Mouse (Mus musculus): ENCODE data around the gene Tmem236. TPM values are rescaled to one million over a fixed set of nuclear protein-coding genes. Genes with fewer than 3 reads are reported as not detected.
"Not testable (repeated sequence)": the region's sequence is repeated elsewhere in the genome, so short reads cannot be mapped to it uniquely, and the experiment has no call there.

The Tmem236 gene
- polyA plus RNA-seq, 1 experiment from 2014 or later, result 0.07 TPM

DNA sequence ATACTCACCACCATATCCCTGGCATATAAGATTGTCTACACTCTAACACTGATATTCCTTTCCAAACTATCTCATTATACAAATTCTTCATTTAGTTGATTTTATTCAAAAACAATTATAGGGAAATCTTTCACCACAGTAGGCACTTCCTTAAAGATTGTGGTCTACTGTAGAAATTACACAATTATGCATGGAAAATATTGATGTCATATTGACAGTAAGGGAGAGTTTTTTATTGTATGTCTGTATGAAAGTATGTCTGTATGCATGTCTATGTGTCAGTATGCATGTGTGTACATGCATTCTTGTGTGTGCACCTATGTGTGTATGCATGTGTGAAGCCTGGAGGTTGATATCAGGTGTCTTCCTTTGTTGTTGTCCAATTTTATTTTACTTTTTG lies 10.1 kb downstream of the Tmem236 start:
- no peaks in the 10 kb centered on the region for H3K9me3 ChIP-seq (ENCODE audit: low read length)
- H3K4me1 ChIP-seq (ENCODE audit: insufficient read depth, low read depth, low read length), result no peaks in the 10 kb centered on the region
- DNase-seq (ENCODE audit: low spot score) (no peak), ATAC-seq (no peak)
- H3K27ac ChIP-seq (ENCODE audit: low read length), result no peak overlapping the region
- H3K36me3 ChIP-seq (ENCODE audit: insufficient read depth, low read length), result no peaks in the 10 kb centered on the region
- no peak overlapping the region for H3K4me2 ChIP-seq (replicated peaks; ENCODE audit: low read depth, low read length)
- no peaks in the 10 kb centered on the region for H3K27me3 ChIP-seq (replicated peaks; ENCODE audit: insufficient read depth, low read length)
- H3K4me3 ChIP-seq (ENCODE audit: low read depth, low read length), result no peak overlapping the region
- TF ChIP-seq EP300 (IDR thresholded peaks at IDR 0.05) (no peak), CTCF (IDR thresholded peaks at IDR 0.05) (no peak)
- H3K9ac ChIP-seq (replicated peaks; ENCODE audit: low read depth), result no peak overlapping the region

DNA sequence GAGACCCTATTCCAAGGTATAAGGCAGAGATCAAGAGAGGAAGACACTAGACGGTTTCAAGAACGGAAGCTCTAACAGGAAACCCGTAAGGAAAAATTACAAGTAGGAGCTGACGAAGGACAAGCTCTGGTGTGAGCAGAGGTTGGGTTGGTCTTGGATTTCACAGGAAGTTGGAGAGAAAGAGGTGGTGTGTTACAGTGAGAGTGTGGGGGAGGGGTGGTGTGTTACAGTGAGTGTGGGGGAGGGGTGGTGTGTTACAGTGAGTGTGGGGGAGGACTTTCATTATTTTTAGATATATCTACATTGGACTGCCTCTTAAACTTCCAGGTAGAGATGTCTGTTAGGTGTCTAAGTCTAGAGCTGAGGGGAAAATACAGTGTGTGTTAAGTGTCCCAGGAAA lies 16.4 kb downstream of the Tmem236 start:
- WGBS, result 57% methylated on average over 4 of the region's 4 CpGs
- H3K9ac ChIP-seq (replicated peaks; ENCODE audit: low read depth), result no peak overlapping the region
- H3K9me3 ChIP-seq (ENCODE audit: low read length), result no peaks in the 10 kb centered on the region
- ATAC-seq, result no peak
- H3K4me1 ChIP-seq (ENCODE audit: insufficient read depth, low read depth, low read length), result no peaks in the 10 kb centered on the region
- no peak for DNase-seq (ENCODE audit: low spot score)
- H3K4me3 ChIP-seq (ENCODE audit: low read depth, low read length), result no peak overlapping the region
- H3K27me3 ChIP-seq (replicated peaks; ENCODE audit: insufficient read depth, low read length), result no peaks in the 10 kb centered on the region
- no peak overlapping the region for H3K4me2 ChIP-seq (replicated peaks; ENCODE audit: low read depth, low read length)
- TF ChIP-seq EP300 (IDR thresholded peaks at IDR 0.05) (no peak), CTCF (IDR thresholded peaks at IDR 0.05) (no peak)
- no peak overlapping the region for H3K27ac ChIP-seq (ENCODE audit: low read length)
- no peaks in the 10 kb centered on the region for H3K36me3 ChIP-seq (ENCODE audit: insufficient read depth, low read length)

DNA sequence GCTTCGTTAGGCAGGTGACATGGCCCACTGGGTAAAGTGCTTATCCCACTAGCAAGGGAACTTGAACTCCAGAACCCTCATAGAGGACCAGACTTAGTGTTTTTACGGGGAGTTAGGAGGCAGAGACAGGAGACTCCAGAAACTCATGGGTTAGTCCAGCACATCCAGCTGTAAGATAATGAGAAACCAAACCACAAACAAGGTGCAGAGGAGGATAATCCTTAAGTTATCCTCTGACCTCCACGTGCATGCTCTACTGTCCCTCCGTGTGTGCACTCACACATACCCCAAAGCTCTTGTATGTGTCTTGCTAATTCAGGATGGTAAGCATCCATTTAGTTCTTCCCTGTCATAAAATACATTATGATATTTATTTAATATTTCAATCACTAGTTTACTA lies 17.3 kb downstream of the Tmem236 start:
- H3K4me1 ChIP-seq (ENCODE audit: insufficient read depth, low read depth, low read length), result no peaks in the 10 kb centered on the region
- no peak for ATAC-seq
- WGBS, result 81% methylated on average over 4 of the region's 4 CpGs
- H3K27ac ChIP-seq (ENCODE audit: low read length), result no peak overlapping the region
- no peak overlapping the region for H3K4me2 ChIP-seq (replicated peaks; ENCODE audit: low read depth, low read length)
- H3K9me3 ChIP-seq (ENCODE audit: low read length), result no peaks in the 10 kb centered on the region
- TF ChIP-seq EP300 (IDR thresholded peaks at IDR 0.05) (no peak), CTCF (IDR thresholded peaks at IDR 0.05) (no peak)
- H3K36me3 ChIP-seq (ENCODE audit: insufficient read depth, low read length), result no peaks in the 10 kb centered on the region
- H3K9ac ChIP-seq (replicated peaks; ENCODE audit: low read depth), result no peak overlapping the region
- H3K4me3 ChIP-seq (ENCODE audit: low read depth, low read length), result no peak overlapping the region
- H3K27me3 ChIP-seq (replicated peaks; ENCODE audit: insufficient read depth, low read length), result no peaks in the 10 kb centered on the region
- DNase-seq (ENCODE audit: low spot score), result no peak

DNA sequence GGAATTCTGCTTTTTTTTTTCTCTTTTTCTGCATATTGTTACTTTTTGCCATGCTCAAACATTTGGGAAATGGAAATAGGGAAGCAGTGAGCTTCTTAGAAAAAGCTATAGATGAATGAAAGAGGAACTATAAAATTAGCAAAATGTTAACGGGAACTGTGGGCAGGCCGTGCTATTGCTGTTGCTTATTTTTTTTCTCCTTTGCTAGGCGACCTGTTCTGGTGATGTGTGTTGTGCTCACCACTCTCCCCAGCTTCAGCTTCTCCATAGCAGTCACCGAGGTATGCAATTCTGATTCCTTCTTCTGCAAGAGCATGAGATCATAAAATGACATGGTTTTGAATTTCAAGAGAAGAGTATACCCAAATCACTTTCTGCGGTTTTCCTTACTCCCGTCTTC lies 17.7 kb downstream of the Tmem236 start:
- no peak overlapping the region for H3K27ac ChIP-seq (ENCODE audit: low read length)
- no peak overlapping the region for H3K9ac ChIP-seq (replicated peaks; ENCODE audit: low read depth)
- TF ChIP-seq EP300 (IDR thresholded peaks at IDR 0.05) (no peak), CTCF (IDR thresholded peaks at IDR 0.05) (no peak)
- no peaks in the 10 kb centered on the region for H3K9me3 ChIP-seq (ENCODE audit: low read length)
- ATAC-seq (no peak), DNase-seq (ENCODE audit: low spot score) (peak; percentile 43)
- no peak overlapping the region for H3K4me2 ChIP-seq (replicated peaks; ENCODE audit: low read depth, low read length)
- 76% methylated on average over 6 of the region's 6 CpGs for WGBS
- H3K4me3 ChIP-seq (ENCODE audit: low read depth, low read length), result no peak overlapping the region
- no peaks in the 10 kb centered on the region for H3K36me3 ChIP-seq (ENCODE audit: insufficient read depth, low read length)
- no peaks in the 10 kb centered on the region for H3K27me3 ChIP-seq (replicated peaks; ENCODE audit: insufficient read depth, low read length)
- no peaks in the 10 kb centered on the region for H3K4me1 ChIP-seq (ENCODE audit: insufficient read depth, low read depth, low read length)

DNA sequence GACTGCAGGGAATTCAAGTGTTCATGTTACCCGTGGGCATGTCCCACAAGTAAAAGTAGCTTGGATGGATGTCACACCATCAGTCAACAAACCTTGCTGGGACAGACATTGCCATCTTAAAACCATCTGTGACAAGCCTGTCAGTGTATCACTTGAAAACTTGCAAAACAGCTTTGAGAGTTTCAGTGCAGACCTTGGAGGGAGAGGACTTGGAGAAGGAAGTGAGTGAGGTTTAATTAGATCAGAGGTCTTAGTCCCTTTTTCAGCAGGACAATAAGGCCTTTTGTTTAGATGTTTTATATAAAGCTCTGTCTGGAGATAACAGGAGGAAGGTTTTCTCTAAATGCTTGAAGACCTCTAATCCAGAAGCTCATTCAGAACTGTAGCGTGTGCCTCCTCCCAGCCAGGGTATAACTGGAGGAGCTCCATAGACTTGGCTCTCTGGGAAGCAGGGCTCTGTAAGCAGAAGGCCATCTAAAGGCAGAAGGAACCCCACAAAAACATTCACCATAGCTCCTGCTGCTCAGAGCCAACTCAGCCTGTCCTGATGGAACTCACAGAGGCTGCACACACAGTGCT lies 24.1 kb downstream of the Tmem236 start:
- H3K4me2 ChIP-seq (replicated peaks; ENCODE audit: low read depth, low read length); H3K9me3 ChIP-seq (ENCODE audit: low read length); H3K36me3 ChIP-seq (ENCODE audit: insufficient read depth, low read length); H3K4me3 ChIP-seq (ENCODE audit: low read depth, low read length); H3K27ac ChIP-seq (ENCODE audit: low read length); ATAC-seq; H3K27me3 ChIP-seq (replicated peaks; ENCODE audit: insufficient read depth, low read length); DNase-seq (ENCODE audit: low spot score); H3K9ac ChIP-seq (replicated peaks; ENCODE audit: low read depth); H3K4me1 ChIP-seq (ENCODE audit: insufficient read depth, low read depth, low read length): not testable (repeated sequence)
- WGBS, result no CpG with 5 or more reads among the region's 2 CpGs

DNA sequence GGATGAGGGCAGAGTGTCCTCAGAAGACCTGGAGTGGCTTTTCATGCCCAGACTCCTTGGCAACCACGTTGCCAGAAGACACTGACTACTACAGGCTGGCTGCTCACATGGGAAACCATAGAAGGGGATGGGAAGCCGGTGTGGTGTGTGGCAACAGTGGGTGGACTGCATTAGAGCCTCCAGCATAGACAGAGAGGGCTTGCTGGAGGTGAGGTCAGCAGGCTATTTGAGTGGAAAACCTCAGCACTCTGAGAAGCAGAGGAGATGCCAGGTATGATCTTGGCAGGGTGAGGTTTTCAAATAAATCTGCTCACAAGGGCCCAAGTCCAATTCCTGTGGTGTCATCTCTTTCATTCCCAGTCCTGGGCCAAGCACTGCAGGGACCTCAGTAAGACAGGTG lies 25.3 kb downstream of the Tmem236 start:
- no peak for DNase-seq (ENCODE audit: low spot score)
- H3K27ac ChIP-seq (ENCODE audit: low read length), result no peak overlapping the region
- WGBS, result 20% methylated on average over 2 of the region's 2 CpGs
- H3K4me1 ChIP-seq (ENCODE audit: insufficient read depth, low read depth, low read length), result no peaks in the 10 kb centered on the region
- H3K36me3 ChIP-seq (ENCODE audit: insufficient read depth, low read length), result no peaks in the 10 kb centered on the region
- no peaks in the 10 kb centered on the region for H3K9me3 ChIP-seq (ENCODE audit: low read length)
- no peak overlapping the region for H3K9ac ChIP-seq (replicated peaks; ENCODE audit: low read depth)
- peak; percentile 25; the same call in 1 of the 2 replicates for ATAC-seq
- no peaks in the 10 kb centered on the region for H3K27me3 ChIP-seq (replicated peaks; ENCODE audit: insufficient read depth, low read length)
- no peak overlapping the region for H3K4me2 ChIP-seq (replicated peaks; ENCODE audit: low read depth, low read length)
- no peak for TF ChIP-seq EP300 (IDR thresholded peaks at IDR 0.05)
- no peak for TF ChIP-seq CTCF (IDR thresholded peaks at IDR 0.05)
- no peak overlapping the region for H3K4me3 ChIP-seq (ENCODE audit: low read depth, low read length)

DNA sequence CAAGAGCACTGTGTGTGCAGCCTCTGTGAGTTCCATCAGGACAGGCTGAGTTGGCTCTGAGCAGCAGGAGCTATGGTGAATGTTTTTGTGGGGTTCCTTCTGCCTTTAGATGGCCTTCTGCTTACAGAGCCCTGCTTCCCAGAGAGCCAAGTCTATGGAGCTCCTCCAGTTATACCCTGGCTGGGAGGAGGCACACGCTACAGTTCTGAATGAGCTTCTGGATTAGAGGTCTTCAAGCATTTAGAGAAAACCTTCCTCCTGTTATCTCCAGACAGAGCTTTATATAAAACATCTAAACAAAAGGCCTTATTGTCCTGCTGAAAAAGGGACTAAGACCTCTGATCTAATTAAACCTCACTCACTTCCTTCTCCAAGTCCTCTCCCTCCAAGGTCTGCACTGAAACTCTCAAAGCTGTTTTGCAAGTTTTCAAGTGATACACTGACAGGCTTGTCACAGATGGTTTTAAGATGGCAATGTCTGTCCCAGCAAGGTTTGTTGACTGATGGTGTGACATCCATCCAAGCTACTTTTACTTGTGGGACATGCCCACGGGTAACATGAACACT lies 26.6 kb downstream of the Tmem236 start:
- no CpG with 5 or more reads among the region's 2 CpGs for WGBS
- H3K9me3 ChIP-seq (ENCODE audit: low read length); ATAC-seq; H3K27me3 ChIP-seq (replicated peaks; ENCODE audit: insufficient read depth, low read length); H3K9ac ChIP-seq (replicated peaks; ENCODE audit: low read depth); H3K4me1 ChIP-seq (ENCODE audit: insufficient read depth, low read depth, low read length); DNase-seq (ENCODE audit: low spot score); H3K36me3 ChIP-seq (ENCODE audit: insufficient read depth, low read length); H3K27ac ChIP-seq (ENCODE audit: low read length); H3K4me3 ChIP-seq (ENCODE audit: low read depth, low read length); H3K4me2 ChIP-seq (replicated peaks; ENCODE audit: low read depth, low read length): not testable (repeated sequence)
